Mouse (Mus musculus): Measurements from ENCODE around the gene Entpd2.
"Not testable (repeated sequence)": the region's sequence is repeated elsewhere in the genome, so short reads cannot be mapped to it uniquely, and the experiment has no call there.

Gene Entpd2

DNA sequence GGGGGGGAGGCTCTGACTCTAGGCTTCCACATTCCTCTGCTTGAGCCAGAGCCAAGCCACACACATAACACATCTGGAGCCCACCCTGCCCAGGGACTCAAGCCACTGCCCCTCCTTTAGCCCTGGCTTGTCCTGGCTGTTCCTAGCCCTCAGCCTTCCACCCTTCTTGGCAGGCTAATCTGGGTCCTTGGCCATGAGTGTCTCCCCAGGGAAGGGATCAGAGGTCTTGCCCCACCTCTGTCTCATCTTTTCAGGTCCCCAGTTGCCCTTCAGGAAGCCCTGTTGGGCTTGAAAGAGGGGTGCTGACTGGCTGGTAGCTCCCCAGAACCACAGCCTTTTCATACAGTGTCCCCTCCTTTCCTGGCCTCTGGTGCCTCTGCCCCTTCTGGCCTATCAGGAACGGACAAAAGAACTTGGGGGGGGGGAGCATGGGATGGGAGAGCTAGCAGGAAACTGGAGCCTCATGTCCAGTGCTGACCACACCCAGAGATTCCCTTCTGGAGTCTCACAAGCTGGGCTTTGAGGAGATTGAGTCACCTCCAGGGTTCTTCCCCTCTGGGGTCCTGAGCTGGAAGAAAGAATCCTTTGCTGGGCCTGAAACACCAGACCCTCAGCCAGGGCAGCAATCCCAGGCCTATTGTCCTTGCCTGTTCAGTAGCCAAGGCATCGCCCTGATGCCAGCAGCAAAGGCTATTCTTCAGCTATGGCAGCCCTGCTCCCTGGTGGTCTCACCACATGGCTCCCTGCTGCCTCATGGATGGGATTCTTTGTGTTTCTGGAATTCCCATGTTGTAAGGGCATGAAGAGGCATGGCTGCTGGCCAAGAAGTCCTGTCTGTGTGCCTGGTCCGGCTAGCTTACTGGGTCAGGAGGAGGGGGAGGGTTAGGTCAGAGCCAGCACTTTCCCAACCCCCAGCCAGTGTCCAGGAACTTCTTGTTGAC is 1.1 kb upstream of the Entpd2 start:
- in situ Hi-C loops (cut with MboI, MseI): no loop called here

GRCm38 (mm10) chr2:25396597-25396983 is 916 bp downstream of the Entpd2 start:
- in situ Hi-C loops (cut with MboI, MseI): no loop called here

DNA sequence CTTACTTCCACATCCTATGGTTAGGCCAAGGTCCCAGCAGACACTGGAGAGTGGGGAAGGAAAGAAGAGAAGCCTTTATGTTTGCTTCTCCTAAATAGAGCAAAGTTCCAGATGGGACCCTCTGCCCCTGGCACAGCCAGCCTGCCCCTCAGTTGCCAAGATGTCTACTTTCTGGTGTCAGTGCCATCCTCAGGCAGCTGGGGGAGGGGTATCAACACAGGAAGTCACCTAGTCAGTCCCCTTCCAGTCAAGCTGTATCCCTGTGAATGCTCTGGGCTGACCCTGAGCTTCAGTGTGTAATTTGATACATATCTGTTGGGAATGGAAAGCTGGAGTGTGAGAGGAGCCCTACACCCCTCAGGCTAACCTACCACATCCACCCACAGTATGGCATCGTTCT is 1.3 kb downstream of the Entpd2 start:
- in situ Hi-C loops (cut with MboI, MseI): no loop called here

DNA sequence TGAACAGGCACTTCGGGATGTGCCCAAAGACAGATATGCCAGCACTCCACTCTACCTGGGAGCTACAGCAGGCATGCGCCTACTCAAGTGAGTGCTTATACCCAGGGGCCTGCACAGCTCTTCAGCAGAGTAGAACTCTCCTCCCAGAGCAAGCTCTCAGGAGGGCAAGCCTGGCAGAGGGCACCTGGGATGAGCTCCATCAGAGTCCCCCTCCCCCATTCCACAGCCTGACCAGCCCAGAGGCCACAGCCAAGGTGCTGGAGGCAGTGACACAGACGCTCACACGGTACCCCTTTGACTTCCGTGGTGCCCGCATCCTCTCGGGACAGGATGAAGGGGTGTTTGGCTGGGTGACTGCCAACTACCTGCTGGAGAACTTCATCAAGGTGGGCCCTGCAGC is 2.4 kb downstream of the Entpd2 start:
- in situ Hi-C loops (cut with MboI, MseI): no loop called here

DNA sequence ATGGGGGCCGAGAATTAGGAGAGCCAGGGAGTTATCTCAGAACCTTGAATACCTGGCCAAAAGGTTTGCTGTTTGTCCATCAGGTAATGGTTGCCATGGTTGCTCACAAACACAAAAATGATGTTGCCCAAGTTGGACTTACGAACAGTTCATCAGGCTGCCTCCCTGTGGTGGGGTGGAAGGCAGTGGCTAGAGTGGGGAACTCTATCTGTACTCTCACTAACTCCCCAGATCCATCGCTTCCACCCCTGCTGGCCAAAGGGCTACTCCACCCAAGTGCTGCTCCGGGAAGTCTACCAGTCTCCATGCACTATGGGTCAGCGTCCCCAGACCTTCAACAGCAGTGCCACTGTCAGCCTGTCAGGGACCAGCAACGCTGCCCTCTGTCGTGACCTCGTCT is 3.4 kb downstream of the Entpd2 start, which contains the start of gene Npdc1:
Npdc1 (plus strand) TSS at position 301 of the 400 bp plus-strand sequence.
- in situ Hi-C loops (cut with MboI, MseI): no loop called here

- in situ Hi-C loops (cut with MboI, MseI): no loop called here
These were observed 4.6 kb downstream of the Entpd2 start for GRCm38 (mm10) chr2:25400291-25400690.

GRCm38 (mm10) chr2:25400764-25401163 is 5.1 kb downstream of the Entpd2 start:
- in situ Hi-C loops (cut with MboI, MseI): no loop called here

- in situ Hi-C loops (cut with MboI, MseI): no loop called here
These were observed 6.8 kb downstream of the Entpd2 start for GRCm38 (mm10) chr2:25402377-25402971.

GRCm38 (mm10) chr2:25402972-25403601 is 7.4 kb downstream of the Entpd2 start:
- in situ Hi-C loops (cut with MboI, MseI): no loop called here

DNA sequence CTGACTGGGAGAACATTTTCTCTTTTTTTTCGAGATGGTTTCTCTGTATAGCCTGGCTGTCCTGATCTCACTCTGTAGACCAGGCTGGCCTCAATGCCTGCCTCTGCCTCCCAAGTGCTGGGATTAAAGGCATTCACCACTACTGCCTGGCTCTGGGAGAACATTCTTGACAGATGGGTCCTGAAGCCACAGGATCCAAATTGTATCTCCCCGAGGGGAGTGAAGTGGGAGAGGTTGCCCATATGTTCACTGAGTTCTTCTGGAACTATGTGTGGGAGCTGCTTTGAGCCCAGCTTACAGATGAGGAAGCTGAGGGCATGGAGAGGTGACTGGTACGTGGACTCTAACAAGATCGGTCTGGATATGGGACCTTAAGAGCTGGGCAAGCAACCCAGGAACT is 8.3 kb downstream of the Entpd2 start:
- in situ Hi-C loops (cut with MboI, MseI): no loop called here

GRCm38 (mm10) chr2:25408908-25409307 is 13.2 kb downstream of the Entpd2 start:
- in situ Hi-C loops (cut with MboI, MseI): no loop called here

DNA sequence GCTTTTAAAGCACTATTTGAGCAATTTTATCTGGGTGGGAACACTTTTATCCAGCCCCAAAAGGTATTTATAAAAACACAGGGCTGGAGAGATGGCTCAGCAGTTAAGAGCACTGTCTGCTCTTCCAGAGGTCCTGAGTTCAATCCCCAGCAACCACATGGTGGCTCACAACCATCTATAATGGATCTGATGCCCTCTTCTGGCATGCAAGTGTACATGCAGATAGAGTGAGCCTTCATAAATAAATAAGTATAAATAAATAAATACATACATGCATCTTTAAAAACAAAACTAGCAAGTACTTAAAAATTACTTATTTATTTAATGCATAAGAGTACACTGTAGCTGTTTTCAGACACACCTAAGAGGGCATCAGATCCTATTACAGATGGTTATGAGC is 17.8 kb downstream of the Entpd2 start:
- in situ Hi-C loops (cut with MboI, MseI): not testable (repeated sequence)

GRCm38 (mm10) chr2:25417426-25417825 is 21.8 kb downstream of the Entpd2 start:
- in situ Hi-C loops (cut with MboI, MseI): no loop called here

DNA sequence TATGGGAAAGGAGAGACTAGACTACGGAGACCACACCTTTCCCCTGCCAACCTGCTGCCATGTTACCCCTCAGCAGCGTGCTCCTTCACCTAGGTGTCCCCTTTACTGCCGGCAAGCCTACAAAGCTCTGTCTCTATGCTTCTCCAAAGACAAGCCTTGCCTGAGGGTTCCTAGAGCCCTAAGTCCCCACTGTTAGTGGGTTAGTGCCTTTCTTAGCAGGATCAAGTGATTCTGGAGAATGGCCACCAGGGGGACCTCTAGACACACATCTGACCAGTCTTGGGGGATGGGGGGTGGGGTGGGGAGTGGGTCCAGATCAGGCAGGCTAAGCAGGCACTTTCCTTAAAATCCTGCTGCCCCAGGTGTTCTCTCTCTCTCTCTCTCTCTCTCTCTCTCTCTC is 26.2 kb downstream of the Entpd2 start:
- in situ Hi-C loops (cut with MboI, MseI): no loop called here

DNA sequence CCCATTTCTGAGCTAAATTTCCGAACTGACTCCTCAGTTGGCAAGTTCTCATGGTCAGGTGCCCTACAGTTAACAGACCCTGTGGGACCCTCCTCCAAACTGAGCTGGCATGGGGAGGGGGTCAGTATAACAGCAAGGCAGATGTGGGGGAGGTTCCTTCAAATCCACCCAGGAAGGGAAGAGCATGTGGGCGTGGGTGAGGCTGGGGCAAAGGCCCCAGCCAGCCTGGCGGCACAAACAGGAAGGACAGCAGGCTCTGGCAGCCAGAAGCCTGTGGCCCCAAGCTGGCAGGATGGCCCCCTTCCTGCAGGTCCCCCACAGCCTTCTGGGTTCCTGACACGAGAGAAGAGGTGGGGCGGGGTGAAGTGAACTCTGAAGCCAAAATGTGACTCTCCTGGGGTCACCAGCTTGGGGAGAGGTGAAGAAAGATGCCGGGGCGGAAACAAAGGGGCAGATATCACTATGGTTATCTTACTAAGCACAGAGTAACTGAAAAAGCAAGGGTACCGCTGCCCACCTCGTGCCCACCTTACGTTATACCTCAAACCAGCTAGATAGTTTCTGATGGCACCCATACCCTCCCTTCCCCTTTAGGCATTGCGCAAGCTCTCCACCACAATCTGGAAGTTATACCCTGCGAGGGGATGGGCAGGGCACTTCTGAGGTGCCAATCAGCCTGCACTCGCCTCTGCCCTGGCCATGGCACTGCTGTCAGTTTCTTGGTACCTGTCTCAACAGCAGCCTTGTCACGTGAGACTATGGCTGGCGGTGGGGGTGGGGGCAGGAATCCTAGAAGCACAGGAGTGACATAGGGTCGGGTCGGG is 27.1 kb downstream of the Entpd2 start, which contains the start of gene Fut7:
Fut7 (plus strand) TSS at position 681 of the 824 bp plus-strand sequence.
- in situ Hi-C loops (cut with MboI, MseI): no loop called here

GRCm38 (mm10) chr2:25423626-25424025 is 28.0 kb downstream of the Entpd2 start:
- in situ Hi-C loops (cut with MboI, MseI): no loop called here

DNA sequence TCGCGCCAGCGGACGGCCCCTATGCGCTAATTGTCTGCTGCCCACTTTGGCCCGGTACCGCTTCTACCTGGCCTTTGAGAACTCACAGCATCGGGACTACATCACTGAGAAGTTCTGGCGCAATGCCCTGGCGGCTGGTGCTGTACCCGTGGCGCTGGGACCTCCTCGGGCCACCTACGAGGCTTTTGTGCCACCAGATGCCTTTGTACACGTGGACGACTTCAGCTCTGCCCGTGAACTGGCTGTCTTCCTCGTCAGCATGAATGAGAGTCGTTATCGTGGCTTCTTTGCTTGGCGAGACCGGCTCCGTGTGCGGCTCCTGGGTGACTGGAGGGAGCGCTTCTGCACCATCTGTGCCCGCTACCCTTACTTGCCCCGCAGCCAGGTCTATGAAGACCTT is 29.8 kb downstream of the Entpd2 start:
- in situ Hi-C loops (cut with MboI, MseI): no loop called here

DNA sequence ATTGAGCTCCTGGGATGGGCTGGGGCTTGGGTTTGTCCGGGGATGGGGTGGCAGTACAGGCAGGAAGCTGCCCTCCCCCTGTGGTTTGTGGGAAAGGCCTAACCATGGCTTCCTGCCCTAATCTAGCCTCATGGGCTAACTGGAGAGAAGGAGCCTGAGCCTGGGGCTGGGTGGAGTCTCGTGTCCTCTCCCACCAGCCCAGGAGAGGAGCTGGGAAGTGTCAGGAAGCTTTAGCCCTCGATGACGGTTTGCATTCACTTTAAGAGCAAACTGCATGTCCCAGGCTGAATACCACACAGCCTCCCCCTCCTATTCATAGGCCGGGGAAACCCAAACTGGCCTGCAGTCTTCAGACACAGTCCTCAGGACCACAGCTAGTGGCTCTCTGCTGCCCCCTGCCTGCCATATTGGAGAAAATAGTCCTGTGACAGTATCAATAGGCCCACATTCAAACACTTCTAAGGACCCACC is 31.1 kb downstream of the Entpd2 start:
- in situ Hi-C loops (cut with MboI, MseI): no loop called here

GRCm38 (mm10) chr2:25427256-25427655 is 31.6 kb downstream of the Entpd2 start:
- in situ Hi-C loops (cut with MboI, MseI): no loop called here

DNA sequence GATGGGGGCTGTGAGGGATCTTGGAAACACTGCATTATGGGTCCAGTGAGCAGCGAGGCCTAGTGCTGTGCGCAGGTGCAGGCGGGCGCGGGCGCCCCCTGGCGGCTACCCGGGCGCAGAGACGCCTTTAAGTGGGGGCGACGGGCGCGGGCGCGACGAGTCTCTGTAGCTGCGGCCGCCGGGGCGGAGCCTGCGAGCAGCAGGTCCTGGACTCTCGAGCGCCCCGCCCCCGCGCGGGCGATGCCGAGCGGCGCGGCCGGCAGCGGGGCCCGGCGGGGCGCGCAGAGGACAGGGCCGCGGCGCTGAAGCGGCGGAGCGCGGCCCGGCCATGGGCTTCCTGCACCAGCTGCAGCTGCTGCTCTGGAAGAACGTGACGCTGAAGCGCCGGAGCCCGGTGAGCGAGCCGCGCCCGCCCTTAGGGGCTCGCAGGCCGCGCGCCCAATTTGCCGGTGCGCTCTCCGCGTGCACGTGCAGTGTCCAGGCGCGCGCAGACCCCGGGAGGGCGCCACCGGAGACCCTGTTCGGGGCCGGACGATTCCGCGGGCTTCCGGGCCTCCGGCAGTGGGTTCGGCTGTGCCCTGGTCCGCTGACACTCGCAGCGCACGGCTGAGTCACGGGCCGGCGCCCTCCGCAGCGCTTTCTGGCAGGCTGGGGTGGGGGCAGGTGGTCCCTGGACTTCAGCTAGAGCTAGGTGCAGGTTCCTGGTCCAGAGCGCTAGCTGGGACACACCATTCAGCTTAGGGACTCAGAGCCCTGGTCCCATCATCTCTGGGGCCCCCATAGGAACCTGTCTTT is 33.0 kb downstream of the Entpd2 start, which contains the start of gene Abca2:
Abca2 (plus strand) TSS at position 262 of the 795 bp plus-strand sequence.
- in situ Hi-C loops (cut with MboI, MseI): no loop called here

Data from T-helper 1 cell (primary cell).